Mouse (Mus musculus) lung, embryonic 15.5 days (tissue): Measurements from ENCODE around the gene St8sia1. TPM values are rescaled to one million over a fixed set of nuclear protein-coding genes. Genes with fewer than 3 reads are reported as not detected.

Experiments
- ATAC-seq: fragments of 200-750 bp; cut with Nextera tagmentation; 2 replicates; pipeline ENCODE4 v1.8.0; 2017; ENCODE audit warnings: moderate number of reproducible peaks, borderline replicate concordance; ENCODE audit not compliant: low FRiP score, low TSS enrichment; ENCODE audit errors: extremely low read depth
- H3K27ac ChIP-seq: fragments of 300-500 bp; sonication (generic); 2 replicates; pipeline ENCODE4 v1.5.1; 2015; ENCODE audit warnings: moderate library complexity, mild to moderate bottlenecking, inconsistent platforms
- H3K27me3 ChIP-seq: fragments of 300-500 bp; sonication (generic); 2 replicates; pipeline ENCODE4 v1.6.1; 2015; ENCODE audit warnings: inconsistent platforms
- H3K36me3 ChIP-seq: fragments of 300-500 bp; sonication (generic); 2 replicates; pipeline ENCODE4 v1.6.1; 2015; ENCODE audit warnings: inconsistent platforms
- H3K4me1 ChIP-seq: fragments of 300-500 bp; sonication (generic); 2 replicates; pipeline ENCODE4 v1.6.1; 2015; ENCODE audit warnings: inconsistent platforms
- H3K4me2 ChIP-seq: fragments of 300-500 bp; sonication (generic); 2 replicates; pipeline ENCODE4 v1.6.1; 2015; ENCODE audit warnings: inconsistent platforms, mild to moderate bottlenecking, moderate library complexity
- H3K4me3 ChIP-seq: fragments of 300-500 bp; sonication (generic); 2 replicates; pipeline ENCODE4 v1.5.1; 2015; ENCODE audit warnings: mild to moderate bottlenecking, inconsistent platforms
- H3K9ac ChIP-seq: fragments of 300-500 bp; sonication (generic); 2 replicates; pipeline ENCODE4 v1.6.1; 2015; ENCODE audit warnings: inconsistent platforms
- H3K9me3 ChIP-seq: fragments of 300-500 bp; sonication (generic); 2 replicates; pipeline ENCODE4 v1.6.1; 2016; ENCODE audit warnings: inconsistent platforms
- WGBS: fragments of 180-500 bp; shearing (Covaris S2); methylation state at CpG from one replicate; pipeline ENCODE4 v1.1.7; 2015; 5-methylcytosine and 5-hydroxymethylcytosine counted together
- polyA plus RNA-seq: library from polyadenylated mRNA; unstranded; fragments of >200 nt; fragmentation: Nextera tagmentation; extraction: Ambion mirVana; gene quantifications from 2 replicates; pipeline ENCODE4 v1.2.1, GENCODE M21; 2015

The St8sia1 gene
- polyA plus RNA-seq, 1 experiment from 2014 or later = 0.46 TPM

- Histone ChIP-seq H3K4me3 (no peak overlapping the region), H3K27ac (no peak overlapping the region), H3K4me2 (no peak overlapping the region), H3K4me1 (0 out of 2 replicates have a peak, but pooled peaks cover 4% of the 10 kb centered on the region), H3K27me3 (no peaks in the 10 kb centered on the region), H3K36me3 (no peaks in the 10 kb centered on the region), H3K9ac (no peak overlapping the region), H3K9me3 (no peaks in the 10 kb centered on the region)
- WGBS = 39% methylated on average over 4 of the region's 4 CpGs
- ATAC-seq = no peak
Measured at GRCm38 (mm10) chr6:142785343-142785742, 178.9 kb downstream of the St8sia1 start.

DNA sequence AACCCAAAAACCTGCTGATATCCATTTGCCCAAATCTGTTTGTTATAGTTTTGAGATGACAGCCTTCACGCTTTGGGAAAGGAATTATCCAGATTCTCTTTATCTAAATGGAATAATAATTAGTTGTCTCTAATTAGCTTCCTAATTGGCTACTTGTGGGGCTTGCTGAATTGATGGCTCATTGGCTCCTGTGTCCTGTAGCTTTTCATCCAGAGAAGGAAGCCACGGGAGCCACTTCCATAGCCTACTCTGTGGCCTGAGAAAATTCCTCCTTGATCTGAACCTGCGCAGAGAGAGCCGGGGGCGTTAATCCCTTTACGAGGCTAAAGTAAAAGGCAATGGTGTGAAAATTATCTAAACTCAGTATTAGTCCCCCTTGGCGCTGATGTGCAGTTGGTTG, 183.0 kb downstream of the St8sia1 start:
- Histone ChIP-seq H3K36me3 (no peaks in the 10 kb centered on the region), H3K4me1 (no peaks in the 10 kb centered on the region), H3K27ac (no peak overlapping the region), H3K9ac (no peak overlapping the region), H3K4me3 (no peak overlapping the region), H3K27me3 (no peaks in the 10 kb centered on the region), H3K4me2 (no peak overlapping the region), H3K9me3 (no peaks in the 10 kb centered on the region)
- 76% methylated on average over 7 of the region's 7 CpGs for WGBS
- no peak for ATAC-seq

DNA sequence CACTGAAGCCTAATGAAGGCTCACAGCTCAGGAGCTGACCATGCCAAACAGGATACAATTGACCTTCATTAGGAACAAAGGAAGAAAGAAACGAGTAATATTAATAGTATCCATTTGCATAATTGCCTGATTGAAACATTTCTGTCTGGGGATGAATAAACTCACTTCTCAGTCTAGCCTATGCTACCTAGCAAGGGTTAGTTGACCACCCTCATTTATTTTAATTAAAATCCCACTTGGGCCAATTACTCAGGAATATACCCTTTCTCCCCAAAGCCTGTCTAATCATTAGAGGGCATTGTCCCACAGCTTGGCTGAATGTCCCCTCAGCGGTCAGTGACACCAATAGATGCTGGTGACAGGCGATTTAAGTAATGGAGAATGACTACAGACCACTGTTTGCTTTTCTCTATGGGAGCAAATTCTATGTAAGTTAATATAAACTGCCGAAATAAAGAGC, 183.6 kb downstream of the St8sia1 start:
- Histone ChIP-seq H3K9ac (no peak overlapping the region), H3K27me3 (no peaks in the 10 kb centered on the region), H3K4me3 (no peak overlapping the region), H3K4me2 (no peak overlapping the region), H3K9me3 (no peaks in the 10 kb centered on the region), H3K36me3 (no peaks in the 10 kb centered on the region), H3K4me1 (no peaks in the 10 kb centered on the region), H3K27ac (no peak overlapping the region)
- no peak for ATAC-seq
- 85% methylated on average over 4 of the region's 4 CpGs for WGBS

- H3K9me3 ChIP-seq = no peaks in the 10 kb centered on the region
- no peak overlapping the region for H3K27ac ChIP-seq
- no peak overlapping the region for H3K4me3 ChIP-seq
- no peak overlapping the region for H3K4me2 ChIP-seq
- no peaks in the 10 kb centered on the region for H3K36me3 ChIP-seq
- no peaks in the 10 kb centered on the region for H3K27me3 ChIP-seq
- H3K9ac ChIP-seq = no peak overlapping the region
- WGBS = 73% methylated on average over 14 of the region's 14 CpGs
- ATAC-seq = 0 out of 2 replicates have a peak, but pooled peaks have one; percentile 44
- no peaks in the 10 kb centered on the region for H3K4me1 ChIP-seq
Measured at GRCm38 (mm10) chr6:142779812-142780573, 184.3 kb downstream of the St8sia1 start.

DNA sequence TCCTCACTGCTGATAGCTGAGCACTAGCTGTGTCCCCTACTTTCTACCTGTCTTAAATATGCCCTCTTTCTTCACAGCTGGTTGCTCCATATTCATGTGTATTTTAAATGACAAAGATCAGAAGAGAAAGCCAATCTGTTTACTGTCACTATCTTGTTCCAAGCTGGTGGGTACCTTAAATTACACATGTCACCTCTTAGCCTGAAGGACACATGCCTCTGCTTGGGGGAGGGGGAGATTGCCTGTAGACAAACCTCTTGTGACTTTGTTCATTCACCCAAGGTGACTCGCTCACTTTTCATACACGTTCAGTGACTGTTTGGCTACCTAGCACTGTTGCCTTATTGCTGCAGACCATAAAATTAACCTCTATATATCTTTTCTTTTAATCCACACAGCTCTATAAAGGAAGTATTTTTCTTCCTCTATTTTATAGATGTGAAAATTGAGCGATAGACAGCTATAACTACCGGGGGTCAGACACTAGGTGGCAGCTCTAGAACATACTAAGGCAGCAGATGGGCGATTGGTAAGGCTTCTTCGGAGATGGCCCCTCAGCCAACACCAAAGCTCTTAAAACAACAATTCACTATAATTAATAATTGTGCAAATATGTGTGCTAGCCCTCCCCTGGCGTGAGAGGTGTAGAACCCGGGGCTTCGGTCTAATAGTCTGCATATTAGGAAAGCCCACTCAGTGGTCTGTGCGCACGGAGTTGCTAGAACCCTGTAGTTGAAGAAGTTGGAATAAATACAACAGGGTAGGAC, 185.0 kb downstream of the St8sia1 start:
- Histone ChIP-seq H3K36me3 (peaks cover 4% of the 10 kb centered on the region; the same call in 1 of the 2 replicates), H3K4me1 (no peaks in the 10 kb centered on the region), H3K27ac (no peak overlapping the region), H3K9me3 (no peaks in the 10 kb centered on the region), H3K27me3 (no peaks in the 10 kb centered on the region), H3K4me2 (no peak overlapping the region), H3K9ac (no peak overlapping the region), H3K4me3 (no peak overlapping the region)
- WGBS = 40% methylated on average over 11 of the region's 11 CpGs
- peak; percentile 40; the same call in 1 of the 2 replicates for ATAC-seq

DNA sequence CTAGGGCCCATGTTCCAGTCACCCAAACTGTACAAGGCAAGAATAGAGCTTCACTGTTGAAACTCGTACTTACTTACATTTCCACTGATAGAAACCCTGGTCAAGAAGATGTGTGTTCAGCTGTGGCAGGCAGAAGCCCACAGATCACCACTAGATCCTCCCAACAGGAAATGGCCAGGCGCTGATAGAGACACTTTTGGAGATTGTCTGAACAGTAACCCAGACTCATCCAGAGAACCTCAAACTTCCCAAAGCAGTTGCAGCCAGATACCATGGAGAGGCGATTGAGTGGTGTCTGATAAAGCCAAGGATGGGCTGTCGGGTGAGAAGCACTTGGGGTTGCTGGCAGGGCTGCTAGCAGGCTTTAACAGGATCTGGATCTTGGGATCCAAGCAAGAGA, 187.3 kb downstream of the St8sia1 start:
- no peak overlapping the region for H3K4me2 ChIP-seq
- no peak overlapping the region for H3K9ac ChIP-seq
- no peak for ATAC-seq
- WGBS = 59% methylated on average over 4 of the region's 4 CpGs
- H3K4me1 ChIP-seq = no peaks in the 10 kb centered on the region
- no peak overlapping the region for H3K4me3 ChIP-seq
- H3K36me3 ChIP-seq = peaks cover 26% of the 10 kb centered on the region
- H3K27ac ChIP-seq = no peak overlapping the region
- no peaks in the 10 kb centered on the region for H3K27me3 ChIP-seq
- no peaks in the 10 kb centered on the region for H3K9me3 ChIP-seq

- H3K36me3 ChIP-seq = peaks cover 42% of the 10 kb centered on the region
- no peaks in the 10 kb centered on the region for H3K9me3 ChIP-seq
- H3K27ac ChIP-seq = no peak overlapping the region
- no peaks in the 10 kb centered on the region for H3K27me3 ChIP-seq
- no peaks in the 10 kb centered on the region for H3K4me1 ChIP-seq
- H3K4me3 ChIP-seq = no peak overlapping the region
- no peak overlapping the region for H3K4me2 ChIP-seq
- H3K9ac ChIP-seq = no peak overlapping the region
- WGBS = 91% methylated on average over 5 of the region's 5 CpGs
- ATAC-seq = no peak
Measured at GRCm38 (mm10) chr6:142773566-142773965, 190.7 kb downstream of the St8sia1 start.

DNA sequence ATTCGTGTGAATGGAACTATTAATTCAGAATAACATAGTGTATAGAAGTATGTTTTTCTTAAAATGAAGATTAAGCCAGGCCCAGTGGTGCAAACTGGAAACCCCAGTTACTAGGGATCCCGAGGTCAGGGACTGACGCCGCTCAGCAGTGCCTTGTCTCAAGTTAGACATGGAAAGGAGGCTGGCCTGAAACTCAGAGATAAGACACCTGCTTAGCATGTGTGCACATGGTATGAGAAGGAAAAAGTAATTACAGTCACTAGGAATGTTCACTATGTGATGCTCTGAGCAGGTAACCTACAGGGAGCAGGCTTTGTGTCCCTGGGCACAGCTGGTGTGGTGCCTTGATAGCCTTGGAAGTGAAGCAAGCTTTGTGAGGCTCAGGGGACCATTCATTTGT, 192.6 kb downstream of the St8sia1 start:
- Histone ChIP-seq H3K4me2 (no peak overlapping the region), H3K4me1 (no peaks in the 10 kb centered on the region), H3K9ac (no peak overlapping the region), H3K4me3 (no peak overlapping the region), H3K36me3 (peaks cover 61% of the 10 kb centered on the region), H3K9me3 (no peaks in the 10 kb centered on the region), H3K27ac (no peak overlapping the region), H3K27me3 (no peaks in the 10 kb centered on the region)
- no peak for ATAC-seq
- 88% methylated on average over 4 of the region's 4 CpGs for WGBS

Other genes starting within 250 kb of the St8sia1 start
- gene Cmas, start 207.8 kb downstream of the St8sia1 start, polyA plus RNA-seq = 68.3 and 68.9 TPM in 2 replicates
- not detected in 2 replicates for gene Sult6b2, start 159.9 kb downstream of the St8sia1 start, polyA plus RNA-seq
- 21.2 and 25.2 TPM in 2 replicates for gene C2cd5, start 135.7 kb upstream of the St8sia1 start, polyA plus RNA-seq
- gene Etnk1, start 202.8 kb upstream of the St8sia1 start, polyA plus RNA-seq = 15.8 and 16.1 TPM in 2 replicates